Mouse (Mus musculus) naive thymus-derived CD4-positive, alpha-beta T cell, adult 2 months (primary cell): ENCODE results near the gene Serpinb1a.

Source experiments
- DNase-seq: peaks from one replicate; pipeline ENCODE4 v3.0.0-alpha.2; 2011; ENCODE audit warnings: low read depth

Gene Serpinb1a

GRCm38 (mm10) chr13:32797085-32797484 lies 53.9 kb downstream of the Serpinb1a start:
- peak; percentile 13 for DNase-seq

GRCm38 (mm10) chr13:32795166-32795565 lies 55.8 kb downstream of the Serpinb1a start:
- DNase-seq: no peak

GRCm38 (mm10) chr13:32794619-32795018 lies 56.4 kb downstream of the Serpinb1a start:
- no peak for DNase-seq
